Mouse (Mus musculus): Measurements from ENCODE around the gene Exoc6b. TPM values are rescaled to one million over a fixed set of nuclear protein-coding genes. Genes with fewer than 3 reads are reported as not detected.

Exoc6b gene
- polyA plus RNA-seq, 1 experiment from 2014 or later = 43.7 TPM

- no peaks in the 10 kb centered on the region for H3K36me3 ChIP-seq (replicated peaks)
- H3K4me1 ChIP-seq = no peaks in the 10 kb centered on the region
- no peak overlapping the region for H3K9ac ChIP-seq
- H3K27me3 ChIP-seq = no peaks in the 10 kb centered on the region
- H3K4me2 ChIP-seq = no peak overlapping the region
- no peak overlapping the region for H3K27ac ChIP-seq
- no peaks in the 10 kb centered on the region for H3K9me3 ChIP-seq
- no peak overlapping the region for H3K4me3 ChIP-seq (replicated peaks)
- WGBS = 85% methylated on average over 4 of the region's 4 CpGs
- ATAC-seq (ENCODE audit: low FRiP score) = no peak
Measured at GRCm38 (mm10) chr6:85051109-85051508, 18.2 kb downstream of the Exoc6b start.

DNA sequence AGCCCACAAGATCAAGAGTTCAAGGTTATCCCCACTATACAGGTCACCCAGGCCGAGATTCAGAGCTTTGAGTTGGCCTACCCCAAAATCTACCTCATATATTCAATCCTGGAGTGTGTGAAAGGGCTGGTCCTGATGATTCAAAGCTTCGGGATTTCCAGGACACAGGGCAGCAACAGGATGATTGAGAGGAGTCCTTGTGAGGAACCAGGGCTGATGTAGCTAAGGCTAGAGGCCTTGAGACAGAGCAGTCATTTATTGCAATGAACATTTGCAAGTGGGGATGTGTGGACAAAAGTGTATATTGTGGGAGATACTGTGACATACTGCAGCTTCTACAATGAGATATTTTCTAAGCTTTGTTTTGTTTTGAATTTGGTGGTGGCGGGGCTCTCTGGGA lies 22.8 kb downstream of the Exoc6b start:
- H3K27me3 ChIP-seq = no peaks in the 10 kb centered on the region

GRCm38 (mm10) chr6:85044621-85045152 lies 24.6 kb downstream of the Exoc6b start:
- WGBS = 66% methylated on average over 4 of the region's 4 CpGs
- no peak overlapping the region for H3K27ac ChIP-seq
- H3K9ac ChIP-seq = no peak overlapping the region
- peaks cover 4% of the 10 kb centered on the region; the same call in 1 of the 2 replicates for H3K4me1 ChIP-seq
- no peak overlapping the region for H3K4me2 ChIP-seq
- no peaks in the 10 kb centered on the region for H3K36me3 ChIP-seq (replicated peaks)
- H3K4me3 ChIP-seq (replicated peaks) = no peak overlapping the region
- no peak for ATAC-seq (ENCODE audit: low FRiP score)
- no peaks in the 10 kb centered on the region for H3K9me3 ChIP-seq
- no peaks in the 10 kb centered on the region for H3K27me3 ChIP-seq

More for the DNA sequence above, 22.8 kb downstream of the Exoc6b start:
- peaks cover 4% of the 10 kb centered on the region; the same call in 1 of the 2 replicates for H3K4me1 ChIP-seq
- H3K9ac ChIP-seq = no peak overlapping the region
- no peak overlapping the region for H3K4me2 ChIP-seq
- ATAC-seq (ENCODE audit: low FRiP score) = no peak
- 92% methylated on average over 3 of the region's 3 CpGs for WGBS
- H3K9me3 ChIP-seq = no peaks in the 10 kb centered on the region
- no peak overlapping the region for H3K4me3 ChIP-seq (replicated peaks)
- H3K27ac ChIP-seq = no peak overlapping the region
- no peaks in the 10 kb centered on the region for H3K36me3 ChIP-seq (replicated peaks)

DNA sequence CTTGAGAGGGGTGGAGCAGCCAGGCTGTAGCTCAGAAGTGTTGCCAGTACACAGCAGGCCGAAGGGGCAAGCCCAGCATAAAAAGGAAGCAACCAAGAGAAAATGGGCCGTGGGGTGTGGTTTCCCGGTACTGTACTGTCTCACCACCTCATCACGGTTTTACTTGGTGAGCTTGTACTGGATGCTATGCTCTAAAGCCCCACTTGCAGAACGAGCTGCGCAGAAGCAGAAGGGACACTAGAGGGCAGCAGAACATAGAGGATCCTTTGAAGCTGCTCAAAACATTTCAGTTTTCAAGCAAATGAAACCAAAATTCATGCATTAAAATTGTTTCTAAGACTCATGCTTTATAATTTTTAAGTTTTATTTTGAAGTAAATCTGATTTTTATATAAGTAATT lies 31.6 kb downstream of the Exoc6b start:
- no peaks in the 10 kb centered on the region for H3K9me3 ChIP-seq
- 6% methylated on average over 6 of the region's 6 CpGs for WGBS
- no peak overlapping the region for H3K27ac ChIP-seq
- no peak overlapping the region for H3K4me2 ChIP-seq
- no peak overlapping the region for H3K4me3 ChIP-seq (replicated peaks)
- no peak overlapping the region for H3K9ac ChIP-seq
- H3K4me1 ChIP-seq = no peaks in the 10 kb centered on the region
- H3K36me3 ChIP-seq (replicated peaks) = no peaks in the 10 kb centered on the region
- 0 out of 2 replicates have a peak, but pooled peaks have one; percentile 39 for ATAC-seq (ENCODE audit: low FRiP score)
- H3K27me3 ChIP-seq = no peaks in the 10 kb centered on the region

GRCm38 (mm10) chr6:85029671-85030070 lies 39.6 kb downstream of the Exoc6b start:
- no peaks in the 10 kb centered on the region for H3K36me3 ChIP-seq (replicated peaks)
- WGBS = 28% methylated on average over 1 of the region's 1 CpGs
- H3K27me3 ChIP-seq = no peaks in the 10 kb centered on the region
- no peak overlapping the region for H3K9ac ChIP-seq
- no peaks in the 10 kb centered on the region; the same call in 1 of the 2 replicates for H3K4me1 ChIP-seq
- no peaks in the 10 kb centered on the region for H3K9me3 ChIP-seq
- H3K4me3 ChIP-seq (replicated peaks) = no peak overlapping the region
- no peak overlapping the region for H3K27ac ChIP-seq
- ATAC-seq (ENCODE audit: low FRiP score) = no peak
- H3K4me2 ChIP-seq = no peak overlapping the region

DNA sequence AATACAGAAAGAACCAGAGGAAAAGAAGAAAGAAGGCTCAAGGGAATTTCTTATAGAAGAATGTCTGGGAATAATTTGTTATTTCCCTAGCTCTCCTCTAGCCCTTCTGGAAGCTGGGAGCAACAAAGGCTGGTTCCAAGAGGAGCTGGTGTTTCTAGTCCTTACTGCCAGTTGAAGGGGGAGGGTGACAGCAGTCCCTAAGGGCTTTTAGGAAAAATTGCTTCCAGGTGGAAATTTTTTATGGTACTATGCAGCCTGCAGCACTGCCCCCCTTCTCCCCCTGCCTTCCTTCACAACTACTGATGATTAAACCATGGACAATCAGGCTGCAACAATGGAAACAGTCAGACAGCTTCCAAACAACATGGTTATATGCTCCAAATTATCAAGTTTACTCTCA lies 44.9 kb downstream of the Exoc6b start:
- H3K4me2 ChIP-seq = no peak overlapping the region
- no peak for ATAC-seq (ENCODE audit: low FRiP score)

GRCm38 (mm10) chr6:85017011-85017410 lies 52.3 kb downstream of the Exoc6b start:
- no peak overlapping the region for H3K4me3 ChIP-seq (replicated peaks)
- H3K36me3 ChIP-seq (replicated peaks) = no peaks in the 10 kb centered on the region
- H3K4me1 ChIP-seq = peaks cover 9% of the 10 kb centered on the region; the same call in 1 of the 2 replicates
- 43% methylated on average over 2 of the region's 2 CpGs for WGBS
- H3K27me3 ChIP-seq = no peaks in the 10 kb centered on the region
- ATAC-seq (ENCODE audit: low FRiP score) = no peak
- no peak overlapping the region for H3K27ac ChIP-seq
- H3K4me2 ChIP-seq = no peak overlapping the region
- H3K9ac ChIP-seq = no peak overlapping the region
- no peaks in the 10 kb centered on the region for H3K9me3 ChIP-seq

More for the DNA sequence above, 44.9 kb downstream of the Exoc6b start:
- Histone ChIP-seq H3K9ac (no peak overlapping the region), H3K27me3 (no peaks in the 10 kb centered on the region), H3K4me1 (no peaks in the 10 kb centered on the region), H3K4me3 (replicated peaks) (no peak overlapping the region), H3K9me3 (no peaks in the 10 kb centered on the region), H3K36me3 (replicated peaks) (no peaks in the 10 kb centered on the region), H3K27ac (no peak overlapping the region)

DNA sequence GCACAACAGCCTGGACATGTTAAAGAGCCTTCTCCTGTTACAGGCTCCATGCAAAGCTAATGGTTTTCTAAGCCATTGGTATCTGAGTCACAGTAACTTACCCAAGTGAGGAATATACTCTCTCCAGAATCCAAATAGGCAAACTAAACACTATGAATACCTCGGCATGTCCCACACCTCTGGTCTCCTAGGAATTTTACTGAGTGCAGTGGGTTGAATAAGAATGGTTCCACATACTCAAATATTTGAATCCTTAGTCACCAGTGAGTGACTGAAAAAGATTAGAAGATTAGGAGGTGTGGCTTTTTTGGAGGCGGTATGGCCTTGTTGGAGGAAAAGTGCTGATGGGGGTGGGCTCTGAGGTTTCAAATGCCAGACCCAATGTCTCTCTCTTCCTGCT lies 55.4 kb downstream of the Exoc6b start:
- Histone ChIP-seq H3K4me2 (no peak overlapping the region), H3K9ac (no peak overlapping the region), H3K27ac (no peak overlapping the region), H3K4me3 (replicated peaks) (no peak overlapping the region), H3K27me3 (no peaks in the 10 kb centered on the region), H3K4me1 (peaks cover 9% of the 10 kb centered on the region; the same call in 1 of the 2 replicates), H3K9me3 (no peaks in the 10 kb centered on the region), H3K36me3 (replicated peaks) (no peaks in the 10 kb centered on the region)
- ATAC-seq (ENCODE audit: low FRiP score) = no peak
- WGBS = 93% methylated on average over 2 of the region's 2 CpGs

- Histone ChIP-seq H3K27me3 (no peaks in the 10 kb centered on the region), H3K27ac (no peak overlapping the region), H3K36me3 (replicated peaks) (no peaks in the 10 kb centered on the region), H3K4me3 (replicated peaks) (no peak overlapping the region), H3K9ac (no peak overlapping the region), H3K4me2 (no peak overlapping the region), H3K4me1 (no peaks in the 10 kb centered on the region), H3K9me3 (no peaks in the 10 kb centered on the region)
- 95% methylated on average over 2 of the region's 2 CpGs for WGBS
- no peak for ATAC-seq (ENCODE audit: low FRiP score)
Measured at GRCm38 (mm10) chr6:85010397-85010796, 58.9 kb downstream of the Exoc6b start.

DNA sequence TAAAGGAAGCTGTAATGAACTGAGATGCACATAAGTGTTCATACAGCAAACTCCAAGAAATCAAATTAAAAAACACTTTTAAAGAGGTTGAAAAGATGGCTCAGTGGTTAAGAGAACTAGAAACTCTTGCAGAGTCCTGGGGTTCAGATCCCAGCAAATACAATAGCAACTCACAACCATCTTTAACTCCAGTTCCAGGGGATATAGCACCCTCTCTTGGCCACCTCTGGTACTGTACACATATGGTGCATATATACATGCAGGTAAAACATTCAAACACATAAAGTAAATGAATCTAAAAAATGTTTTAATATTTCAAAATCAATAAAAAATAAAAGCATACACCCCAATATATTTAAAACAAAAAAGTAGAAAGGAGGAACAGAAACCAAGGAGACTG lies 73.9 kb downstream of the Exoc6b start:
- no peak for ATAC-seq (ENCODE audit: low FRiP score)
- no peaks in the 10 kb centered on the region for H3K4me1 ChIP-seq
- no peaks in the 10 kb centered on the region for H3K27me3 ChIP-seq
- no peak overlapping the region for H3K4me2 ChIP-seq
- no peak overlapping the region for H3K27ac ChIP-seq
- no peaks in the 10 kb centered on the region for H3K9me3 ChIP-seq
- H3K36me3 ChIP-seq (replicated peaks) = no peaks in the 10 kb centered on the region
- no peak overlapping the region for H3K9ac ChIP-seq
- no peak overlapping the region for H3K4me3 ChIP-seq (replicated peaks)

GRCm38 (mm10) chr6:84976563-84976971 lies 92.7 kb downstream of the Exoc6b start:
- Histone ChIP-seq H3K9me3 (no peaks in the 10 kb centered on the region), H3K9ac (no peak overlapping the region), H3K4me3 (replicated peaks) (no peak overlapping the region), H3K4me2 (no peak overlapping the region), H3K4me1 (peaks cover 6% of the 10 kb centered on the region; the same call in 1 of the 2 replicates), H3K27ac (no peak overlapping the region), H3K27me3 (no peaks in the 10 kb centered on the region), H3K36me3 (replicated peaks) (no peaks in the 10 kb centered on the region)
- 49% methylated on average over 3 of the region's 3 CpGs for WGBS
- no peak for ATAC-seq (ENCODE audit: low FRiP score)

DNA sequence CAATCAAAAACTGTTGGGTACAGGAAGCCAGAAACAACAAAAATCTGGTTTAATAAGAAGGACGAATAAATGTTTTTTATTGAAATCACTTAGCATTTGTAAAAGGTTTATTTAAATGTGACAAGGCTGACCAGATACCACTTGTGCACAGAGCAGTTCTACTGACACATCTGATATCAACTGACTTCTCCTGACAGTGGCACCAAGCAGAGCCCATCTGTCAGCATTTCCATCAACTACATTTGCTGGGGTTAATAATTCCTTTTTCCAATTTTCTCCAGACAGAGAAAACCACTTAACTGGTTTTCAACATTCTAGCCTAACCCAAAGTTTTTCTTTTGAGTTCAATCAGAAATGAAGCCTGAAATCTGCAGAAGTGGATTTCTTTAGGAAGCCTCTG lies 100.8 kb downstream of the Exoc6b start:
- H3K36me3 ChIP-seq (replicated peaks) = no peaks in the 10 kb centered on the region
- no peaks in the 10 kb centered on the region for H3K9me3 ChIP-seq
- no peak for ATAC-seq (ENCODE audit: low FRiP score)
- WGBS = 88% methylated on average over 1 of the region's 1 CpGs
- H3K4me3 ChIP-seq (replicated peaks) = no peak overlapping the region
- H3K9ac ChIP-seq = no peak overlapping the region
- H3K27me3 ChIP-seq = no peaks in the 10 kb centered on the region
- no peak overlapping the region for H3K4me2 ChIP-seq
- H3K27ac ChIP-seq = no peak overlapping the region
- H3K4me1 ChIP-seq = no peaks in the 10 kb centered on the region

- ATAC-seq (ENCODE audit: low FRiP score) = no peak
- no peak overlapping the region for H3K9ac ChIP-seq
- H3K27ac ChIP-seq = no peak overlapping the region
- peaks cover 5% of the 10 kb centered on the region for H3K4me1 ChIP-seq
- H3K9me3 ChIP-seq = no peaks in the 10 kb centered on the region
- no peaks in the 10 kb centered on the region for H3K27me3 ChIP-seq
- no peaks in the 10 kb centered on the region for H3K36me3 ChIP-seq (replicated peaks)
- 82% methylated on average over 5 of the region's 5 CpGs for WGBS
- H3K4me3 ChIP-seq (replicated peaks) = no peak overlapping the region
- H3K4me2 ChIP-seq = no peak overlapping the region
Measured at GRCm38 (mm10) chr6:84964729-84965415, 104.4 kb downstream of the Exoc6b start.
